Mouse (Mus musculus) erythroblast, adult 5-6 weeks (primary cell): ENCODE data around the gene Evl. TPM values are rescaled to one million over a fixed set of nuclear protein-coding genes. Genes with fewer than 3 reads are reported as not detected.

Experiments used
- ATAC-seq: replicated peaks from 2 replicates; pipeline ENCODE4 v1.8.0; 2016; ENCODE audit warnings: moderate number of reproducible peaks, mild to moderate bottlenecking, moderate TSS enrichment, inconsistent platforms; ENCODE audit not compliant: poor library complexity, low FRiP score, severe bottlenecking
- total RNA-seq, 2 experiments: library from RNA; stranded (forward) in 1 of 2; stranded (reverse) in 1 of 2; fragments of 150-400 nt in 1 of 2; fragments of 200-764, 138-1000 nt in 1 of 2; gene quantifications; 2 replicates each; pipeline versions ENCODE4 v1.2.3 to v1.2.4; 2015 to 2017; ENCODE audit warnings: low replicate concordance in 2 of 2

The Evl gene
- total RNA-seq, 2 experiments from 2014 or later, result 17.1 to 23.2 TPM

DNA sequence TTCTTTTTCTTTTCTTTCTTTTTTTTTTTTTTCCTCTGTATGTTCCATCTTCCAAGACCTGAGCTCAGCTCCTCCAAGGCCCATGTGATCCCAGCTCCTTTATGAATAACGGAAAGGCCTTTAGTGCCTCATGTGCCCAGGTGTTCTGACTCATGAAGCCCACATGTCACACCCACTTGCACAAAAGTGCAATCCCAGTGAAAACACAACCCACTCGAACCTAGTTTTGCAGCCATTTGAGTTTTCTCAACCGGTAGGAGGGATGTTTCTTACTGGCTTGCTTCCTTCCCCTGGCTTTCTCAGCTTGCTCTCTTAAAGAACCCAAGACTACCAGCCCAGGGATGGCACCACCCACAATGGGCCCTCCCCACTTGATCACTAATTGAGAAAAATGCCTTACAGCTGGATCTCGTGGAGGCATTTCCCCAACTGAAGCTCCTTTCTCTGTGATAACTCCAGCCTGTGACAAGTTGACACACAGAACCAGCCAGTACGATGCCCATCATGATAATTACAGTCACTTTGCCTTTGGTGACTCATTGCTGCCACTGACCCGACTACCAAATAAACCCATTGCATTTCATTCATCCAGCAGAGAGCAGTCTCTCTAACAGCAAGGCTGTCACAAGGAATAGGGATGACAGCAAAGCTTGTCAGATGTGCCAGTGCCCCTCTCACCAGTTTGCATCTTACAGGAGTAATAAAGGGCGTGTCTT is 24.8 kb downstream of the Evl start:
- ATAC-seq, result no peak

DNA sequence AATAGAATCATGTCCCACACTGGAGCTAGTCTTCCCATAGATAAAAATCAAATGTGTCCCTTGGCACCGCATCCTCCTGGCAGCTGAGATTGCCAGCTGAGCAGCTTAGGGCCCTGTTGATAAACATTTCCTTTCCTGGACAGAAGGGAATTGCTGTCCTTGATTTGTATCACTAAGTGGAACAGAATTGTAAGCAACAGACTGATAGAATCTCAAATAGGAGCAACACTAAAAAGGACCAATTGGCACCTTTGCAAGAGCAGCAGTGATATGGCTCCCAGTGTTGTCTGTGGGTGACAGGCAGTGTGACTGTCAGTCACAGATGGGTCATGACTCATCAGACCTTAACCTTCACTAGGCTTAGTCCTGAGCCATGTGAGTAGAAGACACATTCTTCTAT is 29.3 kb downstream of the Evl start:
- no peak for ATAC-seq

DNA sequence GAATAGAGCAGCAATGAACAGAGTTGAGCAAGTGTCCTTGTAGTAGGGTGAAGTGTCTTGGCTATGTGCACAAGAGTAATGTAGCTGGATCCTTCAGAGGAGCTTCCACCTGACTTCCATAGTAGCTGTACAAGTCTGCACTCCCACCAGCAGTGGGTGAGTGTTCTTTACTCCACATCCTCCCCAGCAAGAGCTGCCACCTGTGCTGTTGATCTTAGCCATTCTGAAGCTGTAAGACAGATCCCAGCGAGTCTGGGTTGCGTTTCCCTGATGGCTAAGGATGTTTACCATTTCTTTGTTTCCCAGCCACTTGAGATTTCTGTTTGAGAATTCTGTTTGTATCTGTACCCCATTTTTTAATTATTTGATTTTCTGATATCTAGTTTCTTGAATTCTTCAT is 35.6 kb downstream of the Evl start:
- no peak for ATAC-seq

GRCm38 (mm10) chr12:108591586-108591985 is 37.1 kb downstream of the Evl start:
- no peak for ATAC-seq

DNA sequence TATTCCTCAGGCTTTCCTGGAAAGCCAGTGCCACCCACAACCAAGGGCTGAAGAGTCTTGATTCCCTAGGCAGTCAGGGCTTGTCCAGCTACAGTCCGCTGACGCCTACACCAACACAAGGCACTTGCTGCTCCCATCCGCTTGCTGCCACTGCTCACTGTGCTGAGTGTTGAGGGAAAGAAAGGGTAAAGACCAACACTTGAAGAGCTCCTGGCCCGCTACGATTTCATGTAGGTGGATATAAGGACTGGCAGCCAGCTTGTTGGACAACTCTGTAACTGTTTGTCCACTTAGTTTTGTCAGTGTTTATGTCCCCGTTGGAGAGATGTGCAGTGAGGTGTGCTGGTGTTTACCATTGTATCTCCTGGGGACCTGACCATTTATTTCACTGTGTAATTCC is 38.3 kb downstream of the Evl start:
- no peak for ATAC-seq

GRCm38 (mm10) chr12:108600864-108601263 is 46.3 kb downstream of the Evl start:
- no peak for ATAC-seq

DNA sequence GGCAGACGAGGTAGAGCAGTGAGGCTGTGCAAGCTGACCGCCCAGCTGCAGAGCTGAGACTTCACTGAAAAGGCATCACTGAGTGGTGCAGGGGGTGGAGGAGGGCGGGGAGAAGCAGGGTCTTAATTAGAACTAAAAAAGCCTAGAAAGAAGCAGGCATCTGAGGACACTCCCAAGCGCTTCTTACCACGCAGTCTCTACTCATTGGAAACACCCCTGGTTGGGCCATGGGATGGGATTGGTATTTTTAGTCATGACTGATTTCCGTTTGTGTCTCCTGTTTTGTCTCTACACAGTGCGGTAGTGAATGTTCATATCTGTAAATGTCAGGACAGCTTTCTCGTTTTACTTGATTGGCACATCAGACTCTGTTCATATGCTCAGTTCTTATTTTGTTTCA is 46.8 kb downstream of the Evl start:
- ATAC-seq, result no peak

- no peak for ATAC-seq
Measured at GRCm38 (mm10) chr12:108604546-108604945, 50.0 kb downstream of the Evl start.

DNA sequence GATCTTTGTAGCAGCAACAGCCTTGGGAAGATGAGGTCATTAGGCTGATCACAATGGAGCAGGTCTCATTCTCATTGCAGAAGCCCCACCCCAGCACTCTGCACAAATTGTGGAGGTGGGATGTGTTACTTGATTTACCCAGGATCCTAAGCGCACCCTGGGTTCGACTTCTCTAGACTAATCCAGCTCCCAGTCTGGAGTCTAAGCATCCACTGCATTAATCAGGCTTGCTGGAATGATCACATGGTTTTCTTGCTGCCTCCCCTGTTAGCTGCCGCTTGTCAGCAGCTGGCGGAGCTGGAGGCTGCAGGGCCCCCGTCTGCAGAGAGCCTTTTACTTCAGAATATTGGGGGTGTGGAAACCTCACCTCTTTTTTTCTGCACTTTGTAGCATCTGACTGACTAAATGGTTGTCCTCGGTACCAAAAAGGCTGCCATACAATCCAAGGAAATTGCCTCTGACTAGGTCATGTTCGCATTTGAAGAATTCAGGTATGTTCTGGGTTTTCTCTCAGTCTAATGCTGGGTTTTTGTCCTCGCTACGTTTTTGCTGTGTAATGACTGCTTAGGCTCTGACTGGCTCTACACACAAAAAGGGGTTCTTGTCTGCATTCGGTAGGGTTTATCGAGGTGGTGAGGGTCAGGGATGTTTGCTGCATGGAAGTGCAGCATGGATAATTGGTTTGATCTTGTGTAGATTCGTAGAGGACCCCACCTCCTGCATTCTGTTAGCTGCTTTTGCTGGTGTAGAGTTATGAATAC is 51.2 kb downstream of the Evl start:
- ATAC-seq, result no peak

DNA sequence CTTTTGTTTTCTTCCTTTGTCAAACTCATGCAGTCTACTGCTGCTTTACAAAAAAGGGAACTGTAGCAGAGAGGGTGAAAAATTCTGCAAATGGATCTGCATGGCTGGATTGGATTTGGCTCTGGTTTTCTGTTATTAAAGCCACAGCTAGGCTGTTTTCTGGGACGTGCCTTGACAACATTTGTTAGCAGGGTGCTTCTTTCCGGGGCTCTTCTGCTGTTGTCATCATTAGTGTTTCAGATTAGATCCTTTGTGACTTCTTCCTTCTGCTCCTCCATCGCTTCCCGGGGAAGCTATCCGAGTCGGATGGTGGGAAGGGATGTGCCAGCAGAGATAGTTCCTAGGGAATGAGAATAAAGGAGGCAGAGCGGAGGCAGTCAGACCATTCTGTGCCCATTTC is 51.8 kb downstream of the Evl start:
- no peak for ATAC-seq

DNA sequence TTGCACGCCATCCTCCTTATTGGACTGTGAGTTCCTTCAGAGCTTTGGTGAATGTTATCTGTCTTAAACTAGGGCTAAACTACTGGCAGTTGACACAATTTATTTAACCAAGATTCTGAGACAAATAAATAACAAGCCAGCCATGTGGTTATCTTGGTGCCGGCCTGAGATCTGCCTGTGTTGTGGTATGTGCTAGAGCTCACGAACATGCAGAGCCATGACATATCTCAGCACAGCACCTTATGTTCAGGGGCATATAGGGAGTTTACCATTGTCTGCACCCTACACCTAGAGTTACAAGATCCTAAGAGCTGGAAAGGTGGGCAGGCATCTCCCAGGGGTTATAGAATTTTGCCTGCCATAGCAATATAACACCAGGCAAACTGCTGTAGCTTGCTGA is 54.9 kb downstream of the Evl start:
- ATAC-seq, result no peak

GRCm38 (mm10) chr12:108610255-108610654 is 55.7 kb downstream of the Evl start:
- no peak for ATAC-seq

DNA sequence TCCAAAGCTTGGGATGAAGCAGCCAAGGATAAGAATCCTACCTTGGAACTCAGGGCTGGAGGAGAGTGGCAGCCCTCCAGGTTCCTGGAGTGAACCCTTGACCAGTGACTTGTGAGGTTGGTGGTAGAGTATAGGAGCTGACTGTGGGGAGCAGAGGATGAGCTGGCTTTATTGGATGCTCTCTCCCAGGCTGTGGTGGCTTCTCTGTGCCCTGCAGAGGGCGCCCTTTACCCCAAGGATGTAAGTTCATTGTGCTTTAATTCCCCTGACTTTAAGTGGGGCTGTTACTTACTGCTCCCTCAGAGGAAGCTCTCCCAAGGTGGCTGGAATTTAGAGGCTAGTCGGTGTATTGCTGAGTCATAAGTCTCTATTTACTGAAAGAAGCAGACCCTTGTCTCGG is 58.6 kb downstream of the Evl start:
- ATAC-seq, result no peak

DNA sequence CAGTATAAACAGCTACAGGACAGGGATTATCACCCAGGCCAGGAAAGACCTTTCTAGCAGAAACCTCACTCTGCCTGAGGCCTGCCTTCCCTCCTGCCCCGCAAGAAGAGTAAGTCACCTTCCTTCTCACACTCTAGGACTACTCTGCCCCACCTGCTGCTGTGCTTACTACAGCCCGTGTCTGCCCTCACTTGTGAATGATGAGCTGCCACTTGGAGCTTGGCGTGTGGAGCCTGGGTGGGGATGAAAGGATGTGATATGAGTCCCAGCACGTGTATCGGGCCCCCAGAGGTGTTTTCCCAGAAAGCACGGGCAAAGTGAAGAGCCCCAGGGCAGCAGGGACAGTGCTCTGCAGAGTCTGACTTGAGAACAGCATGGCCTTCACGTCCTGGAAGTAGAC is 63.0 kb downstream of the Evl start:
- no peak for ATAC-seq

GRCm38 (mm10) chr12:108619853-108620416 is 65.4 kb downstream of the Evl start:
- ATAC-seq, result no peak

DNA sequence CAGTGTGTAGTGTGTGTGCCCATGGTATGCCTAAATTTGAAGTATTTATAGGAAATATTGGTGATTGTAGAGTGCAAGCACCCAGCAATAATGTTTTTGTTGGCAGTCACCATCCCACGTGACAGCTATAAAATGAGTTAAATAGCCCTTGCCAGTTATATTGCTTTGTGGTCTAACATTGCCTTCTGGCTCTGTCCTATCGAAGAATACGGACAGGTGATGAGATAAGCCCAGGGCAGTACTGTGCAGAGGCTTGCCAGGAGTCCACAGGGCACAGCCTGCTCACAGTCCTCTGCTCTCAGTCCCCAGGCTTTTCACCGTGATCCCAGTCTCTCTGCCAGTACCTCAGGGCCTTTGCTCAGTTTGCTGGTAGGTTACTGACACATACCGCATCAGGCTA is 67.9 kb downstream of the Evl start:
- ATAC-seq, result no peak

DNA sequence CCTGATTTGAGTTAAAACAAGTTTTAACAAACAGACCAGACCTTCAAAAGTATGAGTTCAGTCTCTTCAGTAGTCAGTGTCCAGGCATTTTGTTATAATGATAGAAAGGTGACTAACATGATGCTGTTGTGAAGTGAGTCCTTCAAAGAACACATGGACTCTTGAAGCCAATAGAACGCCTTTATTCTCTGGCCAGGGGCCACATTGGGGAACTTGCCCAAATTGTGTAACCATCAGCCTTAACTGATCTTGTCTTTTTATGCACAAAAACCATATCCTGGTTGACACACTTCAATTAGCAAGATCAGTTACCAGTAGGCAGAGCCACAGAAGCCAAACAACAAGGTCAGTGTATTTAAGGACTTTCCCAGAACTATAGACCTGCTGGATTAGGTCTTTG is 75.0 kb downstream of the Evl start:
- no peak for ATAC-seq

DNA sequence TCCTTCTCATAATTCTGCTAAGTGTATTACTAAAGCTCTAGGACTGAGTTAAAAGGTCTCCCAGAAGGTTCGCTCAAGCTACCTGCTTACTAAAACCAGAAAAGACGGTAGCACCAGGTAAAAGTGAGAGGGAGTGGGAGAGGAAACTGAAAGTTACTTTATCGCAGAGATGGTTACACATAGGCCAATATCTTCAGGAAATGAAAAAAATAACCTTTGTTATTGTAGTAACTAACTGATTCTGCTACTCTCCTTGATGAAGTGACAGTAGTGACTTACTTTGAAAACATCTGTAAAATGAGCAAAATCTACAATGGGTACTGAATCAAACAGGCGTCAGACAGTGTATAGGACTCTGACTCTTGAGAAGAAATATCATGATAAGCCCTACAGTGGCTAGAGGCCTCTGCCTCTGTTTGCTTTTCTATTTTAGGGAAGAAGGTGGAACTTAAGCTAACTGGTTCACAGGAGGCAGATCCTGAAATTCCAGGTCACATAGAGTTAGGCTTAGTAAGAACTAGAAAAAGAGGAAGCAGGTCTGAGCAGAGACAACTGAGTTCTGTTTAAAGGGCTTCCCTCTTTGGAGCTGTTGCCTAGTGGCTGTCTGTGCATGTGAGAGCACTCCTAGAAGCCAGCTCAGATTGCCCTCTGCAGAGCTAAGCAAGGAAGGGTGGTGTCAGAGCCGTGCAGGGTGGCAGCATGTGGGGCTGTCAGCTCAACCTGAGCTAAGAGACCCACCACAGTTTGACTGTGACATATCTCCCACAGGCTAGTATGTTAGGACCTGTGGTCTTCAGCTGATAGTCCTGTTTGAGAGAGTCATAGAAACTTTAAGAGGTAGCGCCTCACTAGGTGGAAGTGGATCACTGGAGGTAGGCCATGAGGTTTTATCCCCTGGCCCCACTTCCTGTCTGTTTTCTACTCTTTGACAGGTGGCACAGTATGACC is 76.5 kb downstream of the Evl start:
- ATAC-seq, result no peak

- no peak for ATAC-seq
Measured at GRCm38 (mm10) chr12:108632501-108632900, 78.0 kb downstream of the Evl start.

DNA sequence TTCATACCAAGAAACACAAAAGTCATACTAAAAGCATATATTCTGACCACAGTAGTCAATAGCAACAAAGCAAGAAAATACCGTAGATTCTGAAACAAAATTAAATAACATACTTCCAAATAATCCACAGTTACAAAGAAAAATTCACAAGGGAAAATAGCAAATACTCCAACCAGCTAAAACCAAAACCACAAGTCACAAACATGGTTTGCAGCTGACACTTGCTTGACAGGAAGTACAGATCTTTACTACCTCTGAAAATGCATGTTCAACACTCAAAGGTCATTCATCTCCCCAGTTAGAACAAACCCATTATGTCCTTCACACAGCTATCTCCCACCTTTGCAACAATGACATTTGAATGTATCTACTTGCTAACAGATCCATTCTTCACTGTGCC is 79.5 kb downstream of the Evl start:
- no peak for ATAC-seq
